Mouse (Mus musculus) ES-E14 (cell line): ENCODE results near the gene Pou3f3.

Experiments
- CHD2 ChIP-seq: IDR thresholded peaks from 2 replicates; pipeline ENCODE4 v1.6.1; 2014; ENCODE audit warnings: mild to moderate bottlenecking, low read depth, low read length, inconsistent platforms
- HCFC1 ChIP-seq: IDR thresholded peaks from 2 replicates; pipeline ENCODE4 v1.6.1; 2012; ENCODE audit warnings: low read length, inconsistent platforms, borderline replicate concordance; ENCODE audit not compliant: insufficient read depth
- MAFK ChIP-seq: IDR thresholded peaks from 2 replicates; pipeline ENCODE4 v1.6.1; 2014; ENCODE audit warnings: mild to moderate bottlenecking, low read depth, low read length, inconsistent platforms; ENCODE audit not compliant: insufficient read depth
- ZC3H11A ChIP-seq: IDR thresholded peaks from 2 replicates; pipeline ENCODE4 v1.6.1; 2012; ENCODE audit warnings: low read depth, mild to moderate bottlenecking, inconsistent platforms, low read length, borderline replicate concordance

- TF ChIP-seq ZC3H11A (no peak), MAFK (no peak), CHD2 (no peak), HCFC1 (no peak)
Measured at GRCm38 (mm10) chr1:42727161-42727560, 31.6 kb downstream of the Pou3f3 start.
